Mouse (Mus musculus): ENCODE results near the gene Slc22a23.

Gene Slc22a23

DNA sequence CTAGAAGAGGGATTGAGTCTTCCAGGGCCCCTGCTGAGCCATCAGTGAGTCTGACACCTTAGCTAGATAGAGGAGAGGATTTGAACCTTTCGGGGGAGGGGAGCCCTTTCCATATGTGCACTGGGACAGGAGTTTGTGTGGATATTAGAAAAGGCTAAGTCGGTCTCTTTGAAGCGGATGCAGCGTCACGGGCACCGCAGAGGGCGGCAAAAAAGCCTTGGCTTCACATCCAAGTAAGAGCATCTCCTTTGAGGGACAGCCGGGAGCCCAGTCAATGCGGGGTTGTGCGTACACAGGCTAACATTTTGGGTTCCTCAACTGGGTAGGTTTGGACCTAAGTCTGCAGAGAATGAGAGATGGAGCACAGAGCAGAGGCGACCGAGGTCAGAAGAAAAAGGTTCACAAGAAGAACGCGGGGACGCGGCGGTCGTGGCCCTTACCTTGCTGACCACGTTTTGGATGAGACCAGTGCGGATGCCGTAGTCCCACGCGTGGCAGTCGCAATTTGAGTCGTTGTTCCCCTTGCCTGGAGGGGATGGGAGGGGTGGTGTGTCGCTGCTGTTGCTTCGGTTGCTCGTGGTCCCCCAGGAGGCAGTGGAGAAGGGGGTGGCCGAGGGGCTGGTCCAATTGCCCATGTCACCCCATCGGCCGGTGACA is 1.1 kb downstream of the Slc22a23 start:
- peak; percentile 32 for DNase-seq (ENCODE audit: inconsistent ontology term)

DNA sequence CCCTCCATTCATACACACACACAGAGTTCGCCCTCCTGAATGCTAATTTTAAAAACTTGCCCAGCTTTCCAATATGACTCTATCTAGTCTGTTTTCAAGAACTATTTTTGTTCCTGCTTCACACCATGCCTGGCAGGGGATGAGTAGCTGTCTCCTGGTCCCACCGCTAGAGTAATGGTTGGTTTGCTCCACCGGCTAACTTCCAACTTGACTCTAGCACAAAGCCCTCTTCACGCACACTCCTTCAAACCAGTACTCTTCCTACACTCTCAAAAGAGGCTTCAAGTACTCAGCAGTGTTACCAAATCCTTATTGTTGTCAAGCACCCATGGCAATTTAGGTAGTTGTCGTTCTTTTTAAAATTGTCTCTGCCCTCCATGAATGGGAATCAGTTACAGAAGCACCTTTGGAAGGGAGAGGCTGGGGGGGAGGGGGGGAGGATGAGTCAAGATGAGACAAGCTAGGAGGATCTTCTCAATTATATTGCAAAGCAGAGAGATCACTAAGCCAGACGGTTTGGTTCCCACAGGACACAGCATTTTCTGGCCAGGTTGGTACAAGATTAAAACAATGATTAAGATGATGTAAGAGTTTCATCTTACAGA is 2.6 kb downstream of the Slc22a23 start:
- DNase-seq (ENCODE audit: inconsistent ontology term) = peak; percentile 53

DNA sequence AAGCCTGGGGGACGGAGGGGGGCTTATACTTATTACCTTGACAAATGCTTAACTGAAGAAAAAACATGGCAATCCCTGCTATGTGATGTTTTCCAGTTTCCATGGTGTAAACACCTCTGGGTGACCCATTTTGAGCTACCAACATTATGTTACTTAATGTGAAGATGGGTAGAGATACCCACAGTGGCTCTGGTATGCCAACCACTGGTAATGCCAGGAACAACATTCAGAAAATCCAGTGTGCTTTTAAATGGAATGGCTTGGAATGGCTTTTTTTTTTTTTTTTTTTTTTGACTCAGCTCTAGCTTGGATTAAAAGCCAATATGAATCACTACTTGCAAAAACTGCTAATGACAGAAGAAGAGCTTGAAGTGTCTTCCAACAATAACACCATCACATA is 8.1 kb downstream of the Slc22a23 start:
- DNase-seq (ENCODE audit: inconsistent ontology term) = no peak

- no peak for DNase-seq (ENCODE audit: inconsistent ontology term)
Measured at GRCm38 (mm10) chr13:34334847-34335246, 10.1 kb downstream of the Slc22a23 start.

- peak; percentile 66 for DNase-seq (ENCODE audit: inconsistent ontology term)
Measured at GRCm38 (mm10) chr13:34332762-34333161, 12.2 kb downstream of the Slc22a23 start.

- DNase-seq (ENCODE audit: inconsistent ontology term) = no peak
Measured at GRCm38 (mm10) chr13:34331399-34332186, 13.4 kb downstream of the Slc22a23 start.

GRCm38 (mm10) chr13:34329589-34329988 is 15.4 kb downstream of the Slc22a23 start:
- no peak for DNase-seq (ENCODE audit: inconsistent ontology term)

DNA sequence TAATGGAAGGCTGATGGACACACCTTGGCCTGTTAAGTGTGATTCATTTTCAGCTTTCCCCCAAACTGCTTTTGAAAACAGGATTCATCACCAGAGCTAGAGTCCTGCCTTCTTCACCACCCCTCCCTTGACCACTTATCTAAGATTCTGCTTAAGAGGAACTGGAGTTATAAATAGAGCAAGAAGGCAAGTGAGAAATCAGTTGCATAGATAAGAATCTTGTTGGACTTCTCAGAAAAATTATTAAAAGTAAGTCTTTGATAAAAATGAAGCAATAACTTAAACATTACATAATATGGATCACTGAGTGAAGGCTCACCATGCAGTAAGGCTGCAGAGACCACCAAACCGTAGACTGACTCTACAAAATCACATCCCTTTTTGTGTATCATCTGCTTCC is 18.0 kb downstream of the Slc22a23 start:
- no peak for DNase-seq (ENCODE audit: inconsistent ontology term)

GRCm38 (mm10) chr13:34323361-34323760 is 21.6 kb downstream of the Slc22a23 start:
- DNase-seq (ENCODE audit: inconsistent ontology term) = no peak

GRCm38 (mm10) chr13:34320482-34320881 is 24.5 kb downstream of the Slc22a23 start:
- no peak for DNase-seq (ENCODE audit: inconsistent ontology term)

DNA sequence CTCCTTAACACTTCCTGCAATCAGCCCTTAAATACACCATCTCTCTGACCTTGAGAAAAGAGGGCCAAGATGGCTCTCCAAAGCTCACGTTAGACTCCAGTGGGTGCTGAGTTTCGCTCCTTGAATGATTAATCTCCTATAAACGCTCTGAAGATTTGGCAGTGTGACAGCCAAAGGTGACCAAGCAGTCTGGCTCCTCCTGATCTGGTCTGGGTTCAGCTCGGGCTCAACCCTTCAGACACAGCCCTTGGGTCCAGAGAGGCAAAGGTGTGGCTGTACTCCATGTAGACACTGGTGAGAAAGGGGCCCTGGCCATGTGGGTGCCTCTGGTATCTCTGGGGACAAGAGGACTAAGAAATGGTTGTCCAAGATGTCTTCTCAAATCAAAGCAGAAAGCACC is 27.9 kb downstream of the Slc22a23 start:
- no peak for DNase-seq (ENCODE audit: inconsistent ontology term)

GRCm38 (mm10) chr13:34316511-34316910 is 28.5 kb downstream of the Slc22a23 start:
- DNase-seq (ENCODE audit: inconsistent ontology term) = no peak

- DNase-seq (ENCODE audit: inconsistent ontology term) = peak; percentile 74
Measured at GRCm38 (mm10) chr13:34313033-34313491, 31.9 kb downstream of the Slc22a23 start.

GRCm38 (mm10) chr13:34312346-34313002 is 32.5 kb downstream of the Slc22a23 start:
- peak; percentile 50 for DNase-seq (ENCODE audit: inconsistent ontology term)

GRCm38 (mm10) chr13:34311593-34311992 is 33.4 kb downstream of the Slc22a23 start:
- DNase-seq (ENCODE audit: inconsistent ontology term) = no peak

DNA sequence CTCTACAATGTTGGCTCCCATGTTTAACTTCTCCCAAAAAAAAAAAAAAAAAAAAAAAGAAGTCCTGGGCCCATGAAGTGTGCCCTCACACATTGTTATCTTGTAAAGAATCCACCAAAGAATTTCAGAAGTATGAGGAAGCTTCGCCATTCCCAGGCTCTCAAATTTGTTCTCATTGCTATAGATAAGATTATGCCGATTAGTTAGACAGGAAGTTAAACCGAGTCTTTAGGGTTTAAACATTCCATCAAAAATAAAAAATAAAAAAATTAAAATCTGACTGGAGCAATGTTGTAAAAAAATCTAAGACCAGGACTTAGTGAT is 36.4 kb downstream of the Slc22a23 start:
- no peak for DNase-seq (ENCODE audit: inconsistent ontology term)

DNA sequence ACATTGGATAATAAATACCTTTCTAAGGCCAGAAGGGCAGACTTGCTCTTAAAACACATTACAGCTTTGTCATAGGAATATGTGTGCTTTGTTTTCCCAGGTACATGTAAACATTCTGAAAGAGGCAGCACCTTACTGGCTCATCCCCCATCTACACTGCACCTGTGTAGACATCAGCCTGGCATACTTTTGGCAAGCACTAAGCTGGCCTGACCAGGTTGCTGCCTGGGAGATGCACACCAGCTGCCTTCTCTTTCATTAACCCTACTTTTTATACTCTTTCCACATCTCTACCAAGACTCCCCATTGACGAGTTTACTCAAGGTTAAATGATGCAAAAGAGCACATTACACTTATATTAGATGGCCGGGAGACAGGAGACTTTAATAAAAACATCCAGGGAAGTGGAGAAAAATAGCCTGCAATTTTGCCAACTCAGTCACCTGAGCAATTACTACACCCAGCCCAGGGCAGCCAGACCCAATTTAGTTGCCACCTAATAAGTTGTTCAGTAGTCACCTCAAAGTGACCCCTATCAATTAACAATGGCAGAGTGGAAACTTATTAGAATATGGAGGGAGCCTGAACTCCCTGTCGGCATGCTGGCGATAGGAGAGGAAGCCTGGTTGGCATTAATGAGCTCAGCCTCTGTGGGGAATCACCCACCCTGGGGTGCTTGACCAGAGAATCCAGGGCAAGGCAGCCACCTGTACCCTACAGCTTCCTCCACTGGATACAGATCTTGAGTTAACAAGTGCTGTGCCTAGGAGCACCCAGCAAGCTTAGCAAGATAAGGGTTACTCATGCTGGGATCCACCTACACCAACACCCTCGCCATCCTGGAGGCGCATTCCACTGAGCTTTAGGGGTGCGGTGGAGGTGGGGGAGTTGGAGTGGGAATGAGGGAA is 37.0 kb downstream of the Slc22a23 start:
- peak; percentile 29 for DNase-seq (ENCODE audit: inconsistent ontology term)

GRCm38 (mm10) chr13:34305964-34306671 is 38.9 kb downstream of the Slc22a23 start:
- DNase-seq (ENCODE audit: inconsistent ontology term) = no peak

GRCm38 (mm10) chr13:34304896-34305295 is 40.1 kb downstream of the Slc22a23 start:
- no peak for DNase-seq (ENCODE audit: inconsistent ontology term)

DNA sequence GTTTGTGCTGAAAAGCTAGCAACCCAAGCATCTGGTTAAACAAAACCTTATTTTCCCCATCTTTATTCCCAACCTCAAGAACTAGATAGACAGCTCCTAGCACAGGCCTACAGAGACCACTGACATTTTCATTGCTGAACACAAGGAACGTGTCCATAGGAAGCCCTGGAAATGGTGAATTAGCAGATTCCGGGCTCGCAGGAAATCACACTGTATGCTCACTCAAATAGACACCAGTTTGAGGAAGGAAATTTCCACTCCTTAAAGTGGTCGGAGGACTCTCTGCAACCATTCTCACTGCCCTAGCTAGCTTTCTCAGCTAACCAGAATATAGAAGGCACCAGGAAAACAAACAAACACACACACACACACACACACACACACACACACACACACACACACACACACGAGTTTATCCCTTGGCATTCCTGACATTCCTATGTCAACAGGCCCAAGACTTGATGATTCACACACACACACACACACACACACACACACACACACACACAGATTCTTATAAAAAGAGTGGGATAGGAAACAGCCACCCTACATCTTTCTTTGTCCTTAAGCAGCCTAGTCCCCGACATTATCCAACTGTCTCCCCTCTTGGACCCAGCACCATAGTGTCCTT is 41.5 kb downstream of the Slc22a23 start:
- peak; percentile 43 for DNase-seq (ENCODE audit: inconsistent ontology term)
